Comparison of ENCODE assay signal across 7 mouse cellular contexts in genomic region chr10:63099941-63100562, GRCm38 (mm10). TPM values are rescaled to one million over a fixed set of nuclear protein-coding genes. Genes with fewer than 3 reads are reported as not detected.
A peak's percentile ranks its signal among the peaks of the same experiment; 100 is the strongest.
DNase-seq lines count a peak whose midpoint lies in the region; ATAC-seq and TF ChIP-seq lines count a peak whose summit lies in the region.

No protein-coding gene starts in this region.

- ATAC-seq in forebrain, embryonic 12.5 days (ENCODE audit: low FRiP score): peak; percentile 90

- no peak overlapping the region for H3K27ac ChIP-seq in brown adipose tissue, adult 24 weeks (replicated peaks; ENCODE audit: low read depth, low read length)
- no peak overlapping the region for H3K27ac ChIP-seq in forebrain, embryonic 12.5 days
- peak overlapping the region; percentile 84 for H3K27ac ChIP-seq in hindbrain, embryonic 10.5 days
- peak overlapping the region; percentile 87 for H3K27ac ChIP-seq in midbrain, embryonic 10.5 days (replicated peaks)
- H3K27ac ChIP-seq in small intestine, adult 2 months (ENCODE audit: insufficient read depth, low read depth, low read length): no peak overlapping the region

- TF ChIP-seq CTCF in small intestine, adult 2 months (IDR thresholded peaks at IDR 0.05; ENCODE audit: extremely low read depth, insufficient read length, insufficient replicate concordance, low read depth, low read length): no peak

- peak overlapping the region; percentile 55 for H3K4me3 ChIP-seq in brown adipose tissue, adult 24 weeks (ENCODE audit: insufficient read depth, low read depth, low read length)
- peak overlapping the region; percentile 59 for H3K4me3 ChIP-seq in forebrain, embryonic 12.5 days (replicated peaks)
- H3K4me3 ChIP-seq in hindbrain, embryonic 10.5 days: peak overlapping the region; percentile 67
- peak overlapping the region; percentile 68 for H3K4me3 ChIP-seq in midbrain, embryonic 10.5 days
- H3K4me3 ChIP-seq in small intestine, adult 2 months (ENCODE audit: low read depth, low read length): peak overlapping the region; percentile 61

- TF ChIP-seq POLR2A in small intestine, adult 2 months (IDR thresholded peaks at IDR 0.05; ENCODE audit: low read depth, low read length): no peak

- 0% methylated on average over 62 of the region's 62 CpGs for WGBS in forebrain, embryonic 12.5 days
- under 1% methylated on average over 62 of the region's 62 CpGs for WGBS in hindbrain, embryonic 10.5 days
- whole genome bisulfite sequencing in midbrain, embryonic 10.5 days: under 1% methylated on average over 62 of the region's 62 CpGs
- under 1% methylated on average over 62 of the region's 62 CpGs for WGBS in small intestine, adult 2 months

- no peaks in the 10 kb centered on the region for H3K4me1 ChIP-seq in brown adipose tissue, adult 24 weeks (ENCODE audit: control insufficient read depth, insufficient read depth, insufficient read length, low read length)
- peaks cover 11% of the 10 kb centered on the region for H3K4me1 ChIP-seq in forebrain, embryonic 12.5 days
- peaks cover 21% of the 10 kb centered on the region for H3K4me1 ChIP-seq in hindbrain, embryonic 10.5 days (replicated peaks)
- peaks cover 24% of the 10 kb centered on the region for H3K4me1 ChIP-seq in midbrain, embryonic 10.5 days
- H3K4me1 ChIP-seq in small intestine, adult 2 months (ENCODE audit: control insufficient read depth, insufficient read depth, insufficient read length, low read length): peaks cover 3% of the 10 kb centered on the region

- H3K4me2 ChIP-seq in forebrain, embryonic 12.5 days: peak overlapping the region; percentile 94

- H3K9me3 ChIP-seq in forebrain, embryonic 12.5 days: no peaks in the 10 kb centered on the region
- H3K9me3 ChIP-seq in hindbrain, embryonic 10.5 days: no peaks in the 10 kb centered on the region
- H3K9me3 ChIP-seq in midbrain, embryonic 10.5 days (replicated peaks): no peaks in the 10 kb centered on the region

- peaks cover 32% of the 10 kb centered on the region for H3K27me3 ChIP-seq in forebrain, embryonic 12.5 days
- peaks cover 56% of the 10 kb centered on the region for H3K27me3 ChIP-seq in hindbrain, embryonic 10.5 days (ENCODE audit: insufficient read depth, poor library complexity, severe bottlenecking)
- H3K27me3 ChIP-seq in midbrain, embryonic 10.5 days (ENCODE audit: low read depth, poor library complexity, severe bottlenecking): peaks cover 49% of the 10 kb centered on the region
- peaks cover 21% of the 10 kb centered on the region for H3K27me3 ChIP-seq in small intestine, adult 2 months (ENCODE audit: control insufficient read depth, insufficient read depth, low read length)

- H3K36me3 ChIP-seq in forebrain, embryonic 12.5 days (replicated peaks): no peaks in the 10 kb centered on the region
- no peaks in the 10 kb centered on the region for H3K36me3 ChIP-seq in hindbrain, embryonic 10.5 days
- no peaks in the 10 kb centered on the region for H3K36me3 ChIP-seq in midbrain, embryonic 10.5 days
- H3K36me3 ChIP-seq in small intestine, adult 2 months (ENCODE audit: control insufficient read depth, insufficient read depth, low read length): no peaks in the 10 kb centered on the region

- DNase-seq in ZHBTc4 (ENCODE audit: low read depth, low spot score): peak; percentile 89
- peak; percentile 76 for DNase-seq in hindbrain, embryonic 10.5 days (ENCODE audit: low spot score)
- peak; percentile 73 to 85 for DNase-seq in left cerebral cortex, adult 18-20 months (ENCODE audit: low spot score in 2 of 2)
- peak; percentile 81 for DNase-seq in midbrain, embryonic 10.5 days (ENCODE audit: low spot score)

- peak overlapping the region; percentile 66 for H3K9ac ChIP-seq in forebrain, embryonic 12.5 days

RNA-seq across cellular contexts. Expression of gene Atoh7, which starts 0.6 kb away (rescaled TPM):
- not detected in 2 replicates for polyA plus RNA-seq in brown adipose tissue, adult 24 weeks (2012; ENCODE audit: insufficient read depth, insufficient read length, missing spikeins)
- 0.47 and 0.79 TPM in 2 replicates for polyA plus RNA-seq in forebrain, embryonic 12.5 days (2016; fragmentation: Nextera tagmentation; extraction: Ambion mirVana)
- polyA plus RNA-seq in hindbrain, embryonic 10.5 days (2016; fragmentation: Nextera tagmentation; extraction: Ambion mirVana): 0.16 and 0.41 TPM in 2 replicates
- total RNA-seq in left cerebral cortex, adult 18-20 months (2021): 1 to 10 TPM; 2.2 to 3.8 TPM
- polyA plus RNA-seq in midbrain, embryonic 10.5 days (2016; fragmentation: Nextera tagmentation; extraction: Ambion mirVana): 0.25 and 1.1 TPM in 2 replicates
- 0.08 TPM in 1 of 2 replicates, not detected in the other for polyA plus RNA-seq in small intestine, adult 2 months (2012; rRNA removed)

RNA-seq across cellular contexts. Expression of gene Pbld1, which starts 40.1 kb away (rescaled TPM):
- polyA plus RNA-seq in brown adipose tissue, adult 24 weeks (2012; ENCODE audit: insufficient read depth, insufficient read length, missing spikeins): 5.3 TPM in 2 replicates
- 1.1 and 1.2 TPM in 2 replicates for polyA plus RNA-seq in forebrain, embryonic 12.5 days (2016; fragmentation: Nextera tagmentation; extraction: Ambion mirVana)
- polyA plus RNA-seq in hindbrain, embryonic 10.5 days (2016; fragmentation: Nextera tagmentation; extraction: Ambion mirVana): 1.6 and 2.0 TPM in 2 replicates
- total RNA-seq in left cerebral cortex, adult 18-20 months (2021): under 1 TPM; 0.30 to 0.45 TPM
- 1.3 and 1.5 TPM in 2 replicates for polyA plus RNA-seq in midbrain, embryonic 10.5 days (2016; fragmentation: Nextera tagmentation; extraction: Ambion mirVana)
- polyA plus RNA-seq in small intestine, adult 2 months (2012; rRNA removed): 4.7 and 6.7 TPM in 2 replicates

Comparison
In these comparisons a context has a peak if more than half of its experiments do, and no peak if none do; other contexts are left out.
1. H3K27ac ChIP-seq: peak in hindbrain, embryonic 10.5 days (single experiment) and midbrain, embryonic 10.5 days (single experiment); none in brown adipose tissue, adult 24 weeks (single experiment), forebrain, embryonic 12.5 days (single experiment) and small intestine, adult 2 months (single experiment).
2. Peak in every context shown above with its lines, with median percentiles within 50 percentile points of each other: DNase-seq and H3K4me3 ChIP-seq.